Mouse (Mus musculus) embryonic stem cell, embryonic (primary cell): ENCODE measurements around the gene Camk1d.

Experiments used
- CTCF ChIA-PET, 4 experiments: fragments of 300-600 bp in 2 of 4; fragments of 350-600 bp in 2 of 4; sonication (Branson Sonifier 250); formaldehyde crosslinking; loops; one replicate each; lab custom pipeline; 2022; ENCODE audit warnings: inconsistent platforms in 2 of 4; lab: Charles Lee
- POLR2A ChIA-PET, 4 experiments: fragments of 300-600 bp in 2 of 4; fragments of 350-600 bp in 2 of 4; sonication (Branson Sonifier 250); formaldehyde crosslinking; loops; one replicate each; lab custom pipeline; 2022; ENCODE audit warnings: antibody characterized with exemption in 4 of 4, inconsistent platforms in 1 of 4; lab: Charles Lee

Camk1d gene

GRCm38 (mm10) chr2:5714211-5715053 is at the start of gene Camk1d:
Gene Camk1d, minus strand, starts transcription at chr2:5714515.
- CTCF ChIA-PET, result interaction anchor here (0.5 to 2.2 kb wide), 65 partner anchors 9 to 1174 kb away, joined by 3 to 19 read pairs (median 4); partner anchors contain the start of genes Cdc123 (in 2 of the 4), Nudt5 (in 2 of the 4), Optn (in 1 of the 4) and Sec61a2 (in 1 of the 4)
- POLR2A ChIA-PET, result interaction anchor here (0.6 to 3.4 kb wide), 74 partner anchors 9 to 797 kb away, joined by 3 to 22 read pairs (median 4); partner anchors contain the start of genes Cdc123 (in 2 of the 4), Nudt5 (in 2 of the 4), Optn (in 2 of the 4) and Sec61a2 (in 1 of the 4)

- ChIA-PET CTCF (interaction anchor here in 1 of 4 experiments (1.0 kb wide), 1 partner anchor 598 kb away, joined by 3 read pairs; no protein-coding TSS in a partner anchor), POLR2A (interaction anchor here in 2 of 4 experiments (0.6 to 1.6 kb wide), 3 partner anchors 34 to 51 kb away, joined by 3 to 6 read pairs (median 5); partner anchors contain the start of gene Camk1d (in 1 of the 2))
Observed at GRCm38 (mm10) chr2:5762031-5762430, 47.7 kb upstream of the Camk1d start.

GRCm38 (mm10) chr2:5760479-5761008 is 46.2 kb upstream of the Camk1d start:
- POLR2A ChIA-PET, result interaction anchor here in 3 of 4 experiments (0.5 to 3.0 kb wide), 33 partner anchors 10 to 698 kb away, joined by 3 to 22 read pairs (median 3); partner anchors contain the start of gene Camk1d (in 2 of the 3)
- CTCF ChIA-PET, result interaction anchor here in 2 of 4 experiments (0.7 to 1.6 kb wide), 3 partner anchors 10 to 513 kb away, joined by 3 to 5 read pairs (median 4); partner anchors contain the start of gene Camk1d (in 1 of the 2)

GRCm38 (mm10) chr2:5758569-5758968 is 44.3 kb upstream of the Camk1d start:
- CTCF ChIA-PET, result no interaction called here
- POLR2A ChIA-PET, result interaction anchor here in 3 of 4 experiments (0.8 to 3.0 kb wide), 5 partner anchors 15 to 55 kb away, joined by 3 to 22 read pairs (median 4); partner anchors contain the start of gene Camk1d (in 2 of the 3)

GRCm38 (mm10) chr2:5750872-5751271 is 36.6 kb upstream of the Camk1d start:
- POLR2A ChIA-PET, result interaction anchor here in 1 of 4 experiments (1.0 kb wide), 1 partner anchor 8 kb away, joined by 4 read pairs; no protein-coding TSS in a partner anchor
- CTCF ChIA-PET, result no interaction called here

GRCm38 (mm10) chr2:5749210-5749609 is 34.9 kb upstream of the Camk1d start:
- ChIA-PET CTCF (interaction anchor here in 2 of 4 experiments (0.5 to 1.5 kb wide), 3 partner anchors 16 to 1077 kb away, joined by 3 to 9 read pairs (median 3); no protein-coding TSS in a partner anchor), POLR2A (interaction anchor here in 1 of 4 experiments (0.6 to 1.1 kb wide), 2 partner anchors 10 kb away, joined by 3 read pairs; no protein-coding TSS in a partner anchor)

GRCm38 (mm10) chr2:5747545-5748043 is 33.3 kb upstream of the Camk1d start:
- ChIA-PET CTCF (no interaction called here), POLR2A (interaction anchor here in 2 of 4 experiments (0.5 to 1.0 kb wide), 2 partner anchors 13 to 33 kb away, joined by 3 to 5 read pairs; partner anchors contain the start of gene Camk1d (in 1 of the 2))

GRCm38 (mm10) chr2:5746529-5746928 is 32.2 kb upstream of the Camk1d start:
- CTCF ChIA-PET, result interaction anchor here in 2 of 4 experiments (0.6 to 0.7 kb wide), 2 partner anchors 77 to 184 kb away, joined by 3 to 5 read pairs; no protein-coding TSS in a partner anchor
- POLR2A ChIA-PET, result interaction anchor here in 3 of 4 experiments (0.7 to 1.6 kb wide), 7 partner anchors 11 to 166 kb away, joined by 3 to 13 read pairs (median 4); partner anchors contain the start of gene Camk1d (in 1 of the 3)

GRCm38 (mm10) chr2:5743886-5744285 is 29.6 kb upstream of the Camk1d start:
- CTCF ChIA-PET, result interaction anchor here in 1 of 4 experiments (0.6 kb wide), 1 partner anchor 19 kb away, joined by 3 read pairs; no protein-coding TSS in a partner anchor
- POLR2A ChIA-PET, result interaction anchor here in 1 of 4 experiments (0.6 kb wide), 1 partner anchor 485 kb away, joined by 4 read pairs; no protein-coding TSS in a partner anchor

- CTCF ChIA-PET, result no interaction called here
- POLR2A ChIA-PET, result no interaction called here
Observed at GRCm38 (mm10) chr2:5740913-5741312, 26.6 kb upstream of the Camk1d start.

GRCm38 (mm10) chr2:5735881-5736280 is 21.6 kb upstream of the Camk1d start:
- ChIA-PET POLR2A (interaction anchor here in 3 of 4 experiments (0.6 to 1.9 kb wide), 15 partner anchors 10 to 238 kb away, joined by 3 to 6 read pairs (median 3); partner anchors contain the start of genes Camk1d (in 3 of the 3) and Sec61a2 (in 1 of the 3)), CTCF (interaction anchor here in 3 of 4 experiments (1.0 to 1.5 kb wide), 3 partner anchors 21 to 22 kb away, joined by 3 to 10 read pairs (median 4); partner anchors contain the start of gene Camk1d (in 3 of the 3))

- ChIA-PET POLR2A (interaction anchor here in 2 of 4 experiments (0.6 to 1.5 kb wide), 5 partner anchors 14 to 32 kb away, joined by 3 to 5 read pairs (median 3); partner anchors contain the start of gene Camk1d (in 1 of the 2)), CTCF (no interaction called here)
Observed at GRCm38 (mm10) chr2:5733300-5734085, 19.2 kb upstream of the Camk1d start.

GRCm38 (mm10) chr2:5732047-5732446 is 17.7 kb upstream of the Camk1d start:
- ChIA-PET POLR2A (no interaction called here), CTCF (interaction anchor here in 1 of 4 experiments (1.3 kb wide), 1 partner anchor 18 kb away, joined by 4 read pairs; the partner anchor contains the start of gene Camk1d)

GRCm38 (mm10) chr2:5730364-5730792 is 16.1 kb upstream of the Camk1d start:
- CTCF ChIA-PET, result interaction anchor here in 3 of 4 experiments (0.7 to 1.2 kb wide), 3 partner anchors 16 kb away, joined by 3 to 4 read pairs (median 3); partner anchors contain the start of gene Camk1d (in 3 of the 3)
- POLR2A ChIA-PET, result interaction anchor here in 2 of 4 experiments (0.7 to 2.4 kb wide), 7 partner anchors 8 to 89 kb away, joined by 3 to 8 read pairs (median 4); partner anchors contain the start of gene Camk1d (in 2 of the 2)

- ChIA-PET CTCF (interaction anchor here in 3 of 4 experiments (0.7 to 1.2 kb wide), 3 partner anchors 15 to 16 kb away, joined by 3 to 4 read pairs (median 3); partner anchors contain the start of gene Camk1d (in 3 of the 3)), POLR2A (interaction anchor here in 2 of 4 experiments (0.7 to 2.4 kb wide), 8 partner anchors 9 to 89 kb away, joined by 3 to 8 read pairs (median 4); partner anchors contain the start of gene Camk1d (in 2 of the 2))
Observed at GRCm38 (mm10) chr2:5729931-5730330, 15.6 kb upstream of the Camk1d start.
